Mouse (Mus musculus) CD4-positive, CD25-positive, alpha-beta regulatory T cell, adult 2 months (primary cell): ENCODE data around the gene Alkbh1.

Source experiments
- DNase-seq: peaks from one replicate; pipeline ENCODE4 v3.0.0-alpha.2; 2012; ENCODE audit warnings: low read depth, low spot score

The Alkbh1 gene

GRCm38 (mm10) chr12:87419974-87420485 lies 23.8 kb downstream of the Alkbh1 start:
- no peak for DNase-seq

GRCm38 (mm10) chr12:87418921-87419320 lies 24.9 kb downstream of the Alkbh1 start:
- no peak for DNase-seq

DNA sequence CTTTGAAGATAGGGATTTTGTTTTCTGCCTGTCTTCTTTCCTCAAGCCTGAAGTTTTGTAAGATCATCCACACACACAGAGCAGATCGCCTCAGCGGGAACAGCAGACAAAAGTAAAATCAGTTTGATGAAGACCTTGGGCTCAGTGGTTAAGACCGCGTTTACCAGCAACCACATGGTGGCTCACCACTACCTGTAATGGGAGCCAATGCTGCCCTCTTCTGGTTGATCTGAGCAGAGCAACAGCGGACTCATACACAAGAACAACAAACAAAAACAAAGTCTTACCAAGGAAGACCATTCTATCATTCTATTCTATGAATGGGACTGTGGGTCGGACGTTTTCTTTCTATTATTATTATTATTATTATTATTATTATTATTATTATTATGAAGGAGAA lies 27.1 kb downstream of the Alkbh1 start:
- peak; percentile 87 for DNase-seq

DNA sequence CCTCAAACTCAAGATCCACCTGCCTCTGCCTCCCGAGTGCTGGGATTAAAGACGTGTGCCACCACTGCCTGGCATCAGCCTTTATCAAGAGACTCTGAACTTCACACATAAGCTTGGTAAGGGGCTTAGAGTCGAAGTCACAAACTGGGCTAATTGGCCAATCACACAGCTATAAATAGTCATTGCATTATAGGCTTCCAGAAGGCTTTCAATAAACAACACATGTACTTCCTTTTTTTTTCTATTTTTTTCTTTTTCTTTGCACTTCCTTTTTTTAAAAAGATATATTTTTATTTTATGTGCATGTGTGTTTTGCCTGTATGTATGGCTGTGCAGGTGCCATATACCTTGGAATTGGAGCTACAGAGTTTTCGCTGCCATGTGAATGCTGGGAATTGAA lies 28.5 kb downstream of the Alkbh1 start:
- DNase-seq, result no peak

DNA sequence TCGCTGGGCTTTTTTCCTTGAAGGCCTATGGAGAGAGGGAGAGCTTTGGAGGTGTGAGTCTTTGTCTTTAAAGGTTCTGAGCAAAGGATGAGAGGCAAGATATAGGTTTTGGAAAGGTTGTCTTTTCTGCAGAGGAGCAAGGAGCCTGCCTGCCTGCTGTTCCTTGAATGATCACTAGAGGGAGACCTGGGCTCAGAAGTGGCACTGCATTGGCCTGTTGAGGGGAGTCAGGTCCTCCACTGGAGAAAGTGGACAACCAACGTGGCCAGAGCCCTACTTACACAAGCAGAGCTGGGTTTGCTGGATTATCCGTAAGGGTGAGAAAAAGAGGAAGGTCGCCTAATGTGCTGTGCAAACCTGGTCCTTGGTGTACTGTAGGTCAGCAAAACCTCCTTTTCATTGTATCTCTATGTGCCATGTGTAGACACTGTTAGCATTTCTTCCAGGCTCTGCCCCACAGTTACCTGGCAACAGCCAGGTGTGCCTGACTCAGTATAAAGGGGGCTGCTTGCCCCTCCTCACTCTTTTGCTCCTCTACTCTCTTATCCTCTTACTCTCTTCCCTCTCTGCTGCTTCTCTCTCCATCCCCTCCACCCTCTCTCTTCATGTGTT lies 30.5 kb downstream of the Alkbh1 start:
- peak; percentile 77 for DNase-seq

DNA sequence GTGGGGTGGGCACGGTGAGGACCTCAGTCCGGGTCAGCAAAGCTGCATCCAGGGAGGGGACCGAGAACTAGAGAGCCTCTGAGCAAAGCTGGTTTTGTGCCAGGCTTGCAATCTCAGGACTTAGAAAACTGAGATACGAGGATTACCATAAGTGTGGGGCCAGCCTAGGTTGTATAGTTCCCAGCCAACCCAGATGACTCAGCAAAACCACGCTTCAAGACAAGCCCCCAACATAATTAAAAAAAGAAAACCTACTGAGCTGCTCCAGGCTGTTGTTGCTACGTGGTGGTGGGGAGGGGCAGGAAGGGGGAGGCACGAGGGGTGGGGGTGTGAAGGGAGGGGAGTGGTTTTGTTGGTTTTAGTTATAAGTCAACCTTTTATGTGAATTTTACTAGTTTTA lies 32.8 kb downstream of the Alkbh1 start:
- no peak for DNase-seq

DNA sequence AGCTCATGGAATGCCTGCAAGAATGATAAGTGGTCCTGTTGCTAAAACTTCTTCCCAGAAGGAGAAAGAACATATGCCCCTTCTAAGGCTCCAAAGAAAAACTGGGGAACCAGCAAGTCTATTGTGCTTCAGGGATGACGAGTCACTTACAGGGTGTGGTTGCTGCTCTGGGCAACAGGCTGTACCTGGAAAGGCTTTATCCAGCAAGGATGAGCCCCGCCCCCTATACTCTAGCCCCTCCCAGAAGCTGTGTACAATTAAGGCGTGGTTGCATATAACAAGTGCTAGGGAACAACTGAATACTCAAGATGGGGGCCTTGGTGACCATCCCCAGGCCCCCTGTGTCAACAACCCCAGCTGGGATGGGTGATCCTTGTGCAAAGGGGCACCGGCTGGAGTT lies 34.7 kb downstream of the Alkbh1 start:
- no peak for DNase-seq

DNA sequence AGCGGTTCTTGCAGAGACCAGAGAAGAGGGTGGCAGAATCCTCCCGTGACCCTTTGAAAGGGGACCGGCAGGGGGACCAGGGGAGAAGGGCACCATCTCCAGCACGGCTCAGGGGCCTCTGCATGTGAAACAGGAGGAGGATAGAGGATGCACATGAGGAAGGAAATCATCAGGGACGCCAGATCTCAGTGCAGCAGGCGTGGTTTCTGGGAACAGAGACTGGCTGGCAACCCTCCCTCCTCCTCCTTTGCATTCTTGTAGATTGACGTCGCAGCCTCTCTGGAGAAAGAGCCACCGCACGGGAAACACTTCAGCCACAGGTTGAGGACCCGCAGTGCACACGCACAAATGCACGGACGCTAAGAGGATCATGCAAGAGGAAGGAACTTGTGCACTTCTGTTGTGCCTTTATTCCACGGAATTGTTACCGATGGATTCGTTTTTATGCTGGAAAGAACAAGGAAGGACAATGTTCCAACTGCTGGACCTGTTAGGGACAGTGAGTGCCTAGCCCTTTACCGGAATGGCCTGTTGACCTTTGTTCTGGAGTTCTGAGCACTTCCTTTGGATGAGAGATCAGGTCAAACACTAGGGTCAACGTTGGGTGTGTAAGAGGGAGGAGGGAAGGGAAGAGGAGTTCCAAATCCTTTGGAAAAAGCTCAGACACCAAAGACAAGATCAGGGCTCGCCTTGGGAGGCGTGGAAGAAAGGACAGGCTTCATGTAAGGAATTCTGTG lies 35.8 kb downstream of the Alkbh1 start:
- no peak for DNase-seq

DNA sequence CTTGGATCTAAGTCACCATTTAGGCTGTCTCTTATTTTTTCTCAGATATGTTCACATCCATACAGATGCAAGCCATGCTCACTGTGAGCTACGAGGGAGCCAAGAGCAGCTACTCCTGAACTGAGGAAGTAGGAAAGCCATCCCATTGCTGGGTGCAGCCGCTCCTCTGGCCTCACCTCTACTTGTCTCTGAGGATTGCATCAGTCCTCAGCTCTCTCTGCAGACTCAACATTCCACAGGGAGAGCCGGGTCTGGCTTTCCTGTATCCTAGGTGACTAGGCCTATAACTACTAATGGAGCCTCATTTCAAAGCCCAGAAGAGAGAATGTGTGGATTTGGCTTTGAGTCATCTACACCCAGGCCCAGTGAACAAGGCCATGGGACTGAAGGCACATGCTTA lies 38.1 kb downstream of the Alkbh1 start:
- DNase-seq, result no peak

DNA sequence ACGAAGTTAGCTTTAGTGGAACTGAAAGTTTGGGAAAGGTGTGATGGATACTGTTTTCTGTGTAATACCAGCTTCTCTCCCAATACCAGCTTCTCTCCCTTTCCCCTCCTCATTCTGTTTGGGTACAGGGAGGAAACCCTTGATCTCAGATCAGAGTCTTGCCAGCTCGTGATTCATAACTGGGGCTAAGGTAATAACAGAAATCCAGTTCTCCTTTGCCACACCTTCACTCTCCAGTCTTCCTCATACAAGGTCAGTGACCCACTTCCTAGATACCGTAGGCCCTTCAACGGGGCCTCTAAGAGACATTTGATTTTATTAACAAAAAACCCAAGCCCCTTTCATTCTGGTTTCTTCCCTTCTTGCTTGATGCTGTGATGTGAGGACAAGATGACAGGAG lies 38.7 kb downstream of the Alkbh1 start:
- DNase-seq, result no peak

GRCm38 (mm10) chr12:87401883-87402282 lies 41.9 kb downstream of the Alkbh1 start:
- DNase-seq, result no peak

GRCm38 (mm10) chr12:87399119-87399819 lies 44.5 kb downstream of the Alkbh1 start:
- DNase-seq, result no peak

- DNase-seq, result no peak
Measured at GRCm38 (mm10) chr12:87397811-87398417, 45.9 kb downstream of the Alkbh1 start.

DNA sequence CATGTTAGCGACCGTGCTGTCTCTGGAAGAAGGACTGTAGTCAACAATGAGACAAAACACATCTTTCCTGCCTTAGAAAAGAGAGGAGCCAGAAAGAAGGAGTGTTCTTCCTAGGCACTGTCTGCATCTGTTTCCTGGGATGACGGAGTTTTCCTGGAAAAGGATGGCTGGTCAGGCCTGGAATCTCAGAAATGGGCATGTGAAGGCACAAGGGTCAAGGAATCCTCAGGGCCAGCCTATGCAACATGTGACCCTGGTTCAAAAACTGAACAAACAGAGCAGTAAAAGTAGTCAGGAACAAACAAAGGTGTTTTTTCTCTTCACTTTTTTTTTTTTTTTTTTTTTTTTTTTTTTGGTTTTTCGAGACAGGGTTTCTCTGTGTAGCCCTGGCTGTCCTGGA lies 46.7 kb downstream of the Alkbh1 start:
- no peak for DNase-seq

DNA sequence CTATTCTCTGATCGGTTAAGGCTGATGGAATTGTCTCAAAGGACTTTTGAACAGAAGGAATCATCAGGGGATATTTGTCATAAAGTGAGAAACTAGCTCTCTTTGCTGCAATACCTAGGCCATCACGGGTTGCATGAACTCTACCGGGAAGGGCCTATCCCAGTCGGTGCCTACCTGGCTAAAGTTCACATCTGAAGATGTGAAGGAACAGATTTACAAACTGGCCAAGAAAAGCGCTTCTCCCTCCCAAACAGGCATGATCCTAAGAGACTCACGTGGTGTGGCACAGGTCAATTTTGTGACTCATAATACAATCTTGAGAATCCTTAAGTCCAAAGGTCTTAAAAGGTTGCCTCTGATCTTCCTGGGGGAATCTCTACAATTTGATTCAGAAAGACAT lies 49.5 kb downstream of the Alkbh1 start:
- no peak for DNase-seq

DNA sequence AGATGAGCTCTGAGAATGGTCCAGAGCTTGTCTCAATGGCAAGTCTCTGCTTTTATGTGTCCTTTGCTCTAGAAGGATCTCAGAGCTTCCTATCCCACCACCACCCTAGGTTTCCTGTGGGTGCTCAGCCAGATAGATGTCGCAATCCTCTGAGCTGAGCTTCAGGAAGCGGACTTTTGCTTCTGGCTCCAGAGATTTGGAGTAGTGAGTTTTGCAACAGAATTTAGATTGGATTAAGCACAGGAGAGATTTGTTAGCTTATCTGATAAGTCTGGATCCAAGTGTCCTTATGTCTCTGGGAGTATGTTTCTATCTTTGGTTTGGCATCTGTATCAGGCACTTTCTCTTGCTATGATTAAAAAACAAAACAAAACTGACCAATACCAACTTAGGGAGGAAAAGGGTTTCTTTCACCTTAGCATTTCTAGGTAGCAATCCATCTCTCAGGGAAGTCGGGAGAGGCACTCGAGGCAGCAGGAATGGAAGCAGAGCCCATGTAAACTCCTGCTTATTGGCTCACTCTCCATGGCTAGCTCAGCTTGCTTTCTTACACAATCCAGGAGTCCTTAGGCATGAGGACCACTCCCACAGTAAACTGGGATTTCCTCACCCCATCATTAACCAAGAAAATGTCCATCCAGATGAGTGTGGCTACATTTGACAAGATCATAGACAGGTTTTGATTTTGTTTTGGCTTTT lies 50.2 kb downstream of the Alkbh1 start:
- DNase-seq, result no peak

DNA sequence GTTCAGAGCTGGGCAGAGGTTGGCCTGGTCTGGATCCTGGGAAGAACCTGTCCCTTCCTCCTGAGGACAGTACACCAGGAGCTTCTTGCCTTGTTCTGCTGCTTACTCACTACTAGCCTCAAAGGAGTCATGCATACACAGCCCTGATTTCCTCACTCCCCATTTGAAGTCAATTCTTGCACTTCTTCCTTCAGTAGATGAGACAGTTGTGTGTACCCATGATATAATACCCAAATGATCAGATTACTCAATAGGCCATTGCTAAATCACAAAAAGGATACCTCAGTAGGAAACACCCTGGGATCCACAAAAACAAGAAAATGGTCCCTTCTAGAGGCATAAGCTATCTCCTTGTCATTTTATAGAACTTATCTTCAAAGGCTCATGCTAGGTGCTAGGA lies 52.5 kb downstream of the Alkbh1 start:
- DNase-seq, result no peak

GRCm38 (mm10) chr12:87389231-87389630 lies 54.6 kb downstream of the Alkbh1 start:
- no peak for DNase-seq

- peak; percentile 98 for DNase-seq
Measured at GRCm38 (mm10) chr12:87388122-87388774, 55.6 kb downstream of the Alkbh1 start, which contains the start of gene Sptlc2. Gene Sptlc2 (minus strand): TSS chr12:87388355.

DNA sequence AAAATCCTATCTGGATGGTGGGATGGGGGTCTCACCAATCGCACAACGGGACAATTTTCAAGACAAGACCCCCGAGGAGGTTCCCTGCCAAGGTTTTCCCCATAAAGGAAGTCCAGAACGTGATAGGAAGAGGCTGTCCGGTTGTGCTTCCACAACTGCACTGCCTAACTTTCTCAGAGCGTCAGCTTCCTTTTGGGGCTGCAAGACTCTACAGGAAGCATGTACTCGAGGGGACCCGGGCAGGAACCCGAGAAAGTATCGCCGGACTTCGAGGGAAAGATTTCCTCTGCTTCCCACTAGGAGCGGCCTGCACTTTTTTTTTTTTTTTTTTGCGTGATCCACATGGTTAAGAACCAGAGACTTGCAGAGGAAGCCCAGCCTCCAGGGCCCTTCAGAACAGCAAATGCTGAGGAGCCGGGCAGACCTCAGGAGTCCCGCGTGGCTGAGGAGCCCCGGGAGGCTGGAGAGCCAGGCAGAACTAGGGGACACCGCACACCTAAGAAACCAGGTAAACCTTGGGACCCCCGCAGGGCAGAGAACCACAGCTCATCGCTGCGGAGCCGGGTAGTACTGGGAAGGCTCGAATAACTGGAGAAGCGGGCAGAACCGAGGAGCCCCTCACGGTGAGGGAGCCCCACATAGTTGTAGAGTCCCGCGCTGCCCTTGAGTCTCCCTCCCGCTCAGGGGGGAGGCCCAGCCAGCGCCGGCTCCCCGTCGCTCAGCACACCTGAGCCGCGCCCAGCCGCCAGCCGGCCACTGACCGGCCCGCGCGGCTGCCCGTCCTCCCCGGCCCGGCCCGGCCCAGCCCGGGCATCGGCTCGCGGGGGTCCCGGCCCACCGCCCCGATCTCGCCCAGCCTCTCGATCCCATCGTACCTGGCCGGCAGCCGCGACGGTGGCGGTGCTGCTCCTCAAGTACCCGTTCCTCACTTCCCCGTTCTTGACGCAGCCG lies 56.4 kb downstream of the Alkbh1 start:
- DNase-seq, result peak; percentile 39
